Mouse (Mus musculus): ENCODE results near the gene Casp8.

DNA sequence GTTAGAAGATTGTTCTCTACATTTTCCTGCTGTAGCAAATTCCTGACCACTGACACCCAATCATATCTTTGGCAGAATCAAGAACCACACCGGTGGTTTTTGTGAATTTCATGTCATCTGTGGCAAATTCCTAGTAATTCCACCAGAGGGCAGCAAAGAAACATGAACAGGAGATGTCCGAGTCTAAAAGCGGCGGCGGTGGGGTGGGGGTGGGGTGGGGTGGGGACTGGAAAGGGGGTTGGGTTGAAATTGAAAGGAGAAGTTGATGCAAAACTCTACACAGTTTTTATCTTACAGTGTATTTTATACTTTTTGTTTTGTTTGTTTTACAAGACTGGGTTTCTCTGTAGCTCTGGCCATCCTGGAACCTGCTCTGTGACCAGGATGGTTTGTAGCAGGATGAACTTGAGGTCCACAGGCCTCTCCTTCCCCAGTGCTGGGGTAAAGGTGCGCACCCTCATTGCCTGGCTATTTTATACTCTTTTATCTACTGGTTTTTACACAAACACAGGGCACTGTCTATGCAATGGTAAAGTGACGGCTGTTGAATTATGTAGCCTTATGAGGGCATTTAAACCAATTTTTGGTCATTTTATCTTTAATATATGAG is 25.0 kb upstream of the Casp8 start:
- TF ChIP-seq CTCF (IDR thresholded peaks at IDR 0.05; ENCODE audit: borderline replicate concordance, control insufficient read depth, extremely low read depth, insufficient read depth, low read length, poor library complexity) (no peak), POLR2A (IDR thresholded peaks at IDR 0.05; ENCODE audit: control insufficient read depth, extremely low read depth, insufficient read depth, low read length, poor library complexity) (no peak)
